Mouse (Mus musculus): ENCODE measurements at regions not wholly inside any gene's neighbourhood (a gene's known extent, or its start where the extent isn't known, plus 50 kb on each side); places are given as distances from the start of the nearest gene placed in this dataset.

GRCm38 (mm10) chr3:50694904-50695680 lies 251.7 kb upstream of the Slc7a11 start:
- H3K4me1 ChIP-seq (ENCODE audit: control insufficient read depth in 1 of 2, insufficient read depth in 2 of 2): no peaks in the 10 kb centered on the region
- in situ Hi-C loops (cut with MboI; ENCODE audit: low pct_ligation_motif_present, low pct_unique_long_range_greater_than_20kb, low sequenced_read_pairs) (no loop called here), dilution Hi-C loops (cut with MboI; ENCODE audit: extremely low pct_ligation_motif_present, extremely low pct_unique_long_range_greater_than_20kb, low sequenced_read_pairs) (no loop called here)
- no peaks in the 10 kb centered on the region for H3K9me3 ChIP-seq (replicated peaks; ENCODE audit: low read length)
- no peak overlapping the region for H3K27ac ChIP-seq (ENCODE audit: insufficient read depth, low read depth)
- DNase-seq (ENCODE audit: extremely low read depth): no peak
- H3K27me3 ChIP-seq (replicated peaks): no peaks in the 10 kb centered on the region
- no peak overlapping the region for H3K4me2 ChIP-seq (ENCODE audit: insufficient read depth, low read depth, poor library complexity, severe bottlenecking)
- H3K4me3 ChIP-seq (replicated peaks in 1 of 3; ENCODE audit: low read depth in 2 of 3, low read length in 2 of 3, poor library complexity in 1 of 3): no peak overlapping the region
- H3K79me2 ChIP-seq (replicated peaks; ENCODE audit: control insufficient read depth, extremely low read depth, insufficient read depth, poor library complexity, severe bottlenecking): no peaks in the 10 kb centered on the region
- no peaks in the 10 kb centered on the region for H3K36me3 ChIP-seq (replicated peaks in 1 of 2; ENCODE audit: control insufficient read depth in 1 of 2, insufficient read depth in 1 of 2, low read length in 1 of 2)
- no peak overlapping the region for H3K9ac ChIP-seq (ENCODE audit: insufficient read depth, low read depth)
- no peak for TF ChIP-seq ZNF384 (IDR thresholded peaks at IDR 0.05; ENCODE audit: low read depth, low read length)
- no peak for TF ChIP-seq ZKSCAN1 (IDR thresholded peaks at IDR 0.05; ENCODE audit: borderline replicate concordance, low read depth, low read length)
- TF ChIP-seq ETS1 (conservative IDR thresholded peaks at IDR 0.05; ENCODE audit: low read depth, low read length): no peak
- no peak for TF ChIP-seq MAX (IDR thresholded peaks at IDR 0.05; ENCODE audit: low read length)
- TF ChIP-seq RAD21 (IDR thresholded peaks at IDR 0.05; ENCODE audit: low read depth, low read length): no peak
- TF ChIP-seq NRF1 (IDR thresholded peaks at IDR 0.05; ENCODE audit: low read depth, low read length): no peak
- no peak for TF ChIP-seq HCFC1 (IDR thresholded peaks at IDR 0.05; ENCODE audit: low read depth, low read length)
- no peak for TF ChIP-seq MEF2A (IDR thresholded peaks at IDR 0.05; ENCODE audit: borderline replicate concordance, low read depth, low read length)
- TF ChIP-seq RCOR1 (conservative IDR thresholded peaks at IDR 0.05; ENCODE audit: low read depth, low read length): no peak
- TF ChIP-seq E2F4 (IDR thresholded peaks at IDR 0.05; ENCODE audit: insufficient replicate concordance, low read depth, low read length): no peak
- TF ChIP-seq ZMIZ1 (IDR thresholded peaks at IDR 0.05; ENCODE audit: low read depth, low read length): no peak
- no peak for TF ChIP-seq JUN (IDR thresholded peaks at IDR 0.05; ENCODE audit: insufficient read depth, low read depth, low read length)
- no peak for TF ChIP-seq ELF1 (IDR thresholded peaks at IDR 0.05; ENCODE audit: low read depth, low read length)
- TF ChIP-seq MAZ (IDR thresholded peaks at IDR 0.05; ENCODE audit: low read depth, low read length): no peak
- no peak for TF ChIP-seq SIN3A (IDR thresholded peaks at IDR 0.05; ENCODE audit: low read length)
- no peak for TF ChIP-seq CHD2 (IDR thresholded peaks at IDR 0.05; ENCODE audit: low read length)
- no peak for TF ChIP-seq MXI1 (IDR thresholded peaks at IDR 0.05; ENCODE audit: low read depth, low read length)
- no peak for TF ChIP-seq EP300 (IDR thresholded peaks at IDR 0.05; ENCODE audit: low read length)
- no peak for TF ChIP-seq TBP (conservative IDR thresholded peaks at IDR 0.05; ENCODE audit: low read depth, low read length)

- in situ Hi-C loops (cut with MboI; ENCODE audit: low pct_ligation_motif_present, low pct_unique_long_range_greater_than_20kb, low sequenced_read_pairs): no loop called here
- H3K4me2 ChIP-seq (ENCODE audit: insufficient read depth, low read depth, poor library complexity, severe bottlenecking): no peak overlapping the region
- no peaks in the 10 kb centered on the region for H3K36me3 ChIP-seq (replicated peaks in 1 of 2; ENCODE audit: control insufficient read depth in 1 of 2, insufficient read depth in 1 of 2, low read length in 1 of 2)
- no peaks in the 10 kb centered on the region for H3K9me3 ChIP-seq (replicated peaks; ENCODE audit: low read length)
- dilution Hi-C loops (cut with MboI; ENCODE audit: extremely low pct_ligation_motif_present, extremely low pct_unique_long_range_greater_than_20kb, low sequenced_read_pairs): no loop called here
- no peak for DNase-seq (ENCODE audit: extremely low read depth)
- TF ChIP-seq MEF2A (IDR thresholded peaks at IDR 0.05; ENCODE audit: borderline replicate concordance, low read depth, low read length): no peak
- TF ChIP-seq POLR2A (IDR thresholded peaks at IDR 0.05; ENCODE audit: low read depth, low read length): no peak
- TF ChIP-seq MXI1 (IDR thresholded peaks at IDR 0.05; ENCODE audit: low read depth, low read length): no peak
- TF ChIP-seq JUND (conservative IDR thresholded peaks at IDR 0.05; ENCODE audit: low read depth, low read length): no peak
- no peak for TF ChIP-seq KAT2A (IDR thresholded peaks at IDR 0.05; ENCODE audit: insufficient replicate concordance, low read length)
- no peak for TF ChIP-seq SIN3A (IDR thresholded peaks at IDR 0.05; ENCODE audit: low read length)
- no peak for TF ChIP-seq MAZ (IDR thresholded peaks at IDR 0.05; ENCODE audit: low read depth, low read length)
- no peak for TF ChIP-seq TBP (conservative IDR thresholded peaks at IDR 0.05; ENCODE audit: low read depth, low read length)
- no peak for TF ChIP-seq ETS1 (conservative IDR thresholded peaks at IDR 0.05; ENCODE audit: low read depth, low read length)
- no peak for TF ChIP-seq CHD1 (IDR thresholded peaks at IDR 0.05; ENCODE audit: low read depth, low read length)
- TF ChIP-seq ZMIZ1 (IDR thresholded peaks at IDR 0.05; ENCODE audit: low read depth, low read length): no peak
- TF ChIP-seq SMC3 (IDR thresholded peaks at IDR 0.05; ENCODE audit: low read depth, low read length): no peak
- no peak for TF ChIP-seq USF2 (conservative IDR thresholded peaks at IDR 0.05; ENCODE audit: low read depth, low read length)
- no peak for TF ChIP-seq ZC3H11A (IDR thresholded peaks at IDR 0.05; ENCODE audit: low read depth, low read length)
- no peak for TF ChIP-seq MAFK (IDR thresholded peaks at IDR 0.05; ENCODE audit: insufficient replicate concordance, low read length)
- no peak for TF ChIP-seq POLR2AphosphoS2 (IDR thresholded peaks at IDR 0.05; ENCODE audit: low read depth, low read length)
- H3K27ac ChIP-seq (ENCODE audit: insufficient read depth, low read depth): no peak overlapping the region
- H3K79me2 ChIP-seq (replicated peaks; ENCODE audit: control insufficient read depth, extremely low read depth, insufficient read depth, poor library complexity, severe bottlenecking): no peaks in the 10 kb centered on the region
- H3K4me3 ChIP-seq (replicated peaks in 1 of 3; ENCODE audit: low read depth in 2 of 3, low read length in 2 of 3, poor library complexity in 1 of 3): no peak overlapping the region
- no peaks in the 10 kb centered on the region for H3K4me1 ChIP-seq (ENCODE audit: control insufficient read depth in 1 of 2, insufficient read depth in 2 of 2)
- H3K27me3 ChIP-seq (replicated peaks): no peaks in the 10 kb centered on the region
- H3K9ac ChIP-seq (ENCODE audit: insufficient read depth, low read depth): no peak overlapping the region
These were observed 251.1 kb upstream of the Slc7a11 start for GRCm38 (mm10) chr3:50694497-50694896.
